Mouse (Mus musculus) embryonic facial prominence, embryonic 13.5 days (tissue): ENCODE data around the gene Hmga1. TPM values are rescaled to one million over a fixed set of nuclear protein-coding genes. Genes with fewer than 3 reads are reported as not detected.

Experiments used
- ATAC-seq: fragments of 200-750 bp; cut with Nextera tagmentation; 2 replicates; pipeline ENCODE4 v1.8.0; 2017; ENCODE audit warnings: low read depth; ENCODE audit not compliant: insufficient number of reproducible peaks, insufficient read depth, low FRiP score, low TSS enrichment
- H3K27ac ChIP-seq: fragments of 300-500 bp; sonication (generic); 2 replicates; pipeline ENCODE4 v1.5.1; 2015; ENCODE audit warnings: moderate library complexity, mild to moderate bottlenecking, inconsistent platforms
- H3K27me3 ChIP-seq: fragments of 300-500 bp; sonication (generic); 2 replicates; pipeline ENCODE4 v1.6.1; 2015; ENCODE audit warnings: mild to moderate bottlenecking, inconsistent platforms
- H3K36me3 ChIP-seq: fragments of 300-500 bp; sonication (generic); 2 replicates; pipeline ENCODE4 v1.6.1; 2015; ENCODE audit warnings: mild to moderate bottlenecking, inconsistent platforms
- H3K4me1 ChIP-seq: fragments of 300-500 bp; sonication (generic); 2 replicates; pipeline ENCODE4 v1.6.1; 2015; ENCODE audit warnings: inconsistent platforms
- H3K4me2 ChIP-seq: fragments of 300-500 bp; sonication (generic); 2 replicates; pipeline ENCODE4 v1.6.1; 2015; ENCODE audit warnings: moderate library complexity, mild to moderate bottlenecking, inconsistent platforms
- H3K4me3 ChIP-seq: fragments of 300-500 bp; sonication (generic); 2 replicates; pipeline ENCODE4 v1.5.1; 2015; ENCODE audit warnings: mild to moderate bottlenecking, inconsistent platforms
- H3K9ac ChIP-seq: fragments of 300-500 bp; sonication (generic); 2 replicates; pipeline ENCODE4 v1.6.1; 2015; ENCODE audit warnings: mild to moderate bottlenecking, inconsistent platforms
- H3K9me3 ChIP-seq: fragments of 300-500 bp; sonication (generic); 2 replicates; pipeline ENCODE4 v1.6.1; 2016; ENCODE audit warnings: inconsistent platforms
- WGBS: fragments of 180-500 bp; shearing (Covaris S2); methylation state at CpG from one replicate; pipeline ENCODE4 v1.1.7; 2015; ENCODE audit warnings: mixed read lengths; 5-methylcytosine and 5-hydroxymethylcytosine counted together
- polyA plus RNA-seq: library from polyadenylated mRNA; unstranded; fragments of >200 nt; fragmentation: Nextera tagmentation; extraction: Ambion mirVana; gene quantifications from 2 replicates; pipeline ENCODE4 v1.2.1, GENCODE M21; 2015

Gene Hmga1
- polyA plus RNA-seq, 1 experiment from 2014 or later = 258 TPM

- no peaks in the 10 kb centered on the region for H3K27me3 ChIP-seq
- no peaks in the 10 kb centered on the region for H3K9me3 ChIP-seq
- no peak overlapping the region for H3K27ac ChIP-seq
- no peak for ATAC-seq
- H3K9ac ChIP-seq = no peak overlapping the region
- H3K4me3 ChIP-seq = no peak overlapping the region
- WGBS = 81% methylated on average over 3 of the region's 3 CpGs
- H3K36me3 ChIP-seq = no peaks in the 10 kb centered on the region
- peaks cover 3% of the 10 kb centered on the region; the same call in 1 of the 2 replicates for H3K4me1 ChIP-seq
- no peak overlapping the region for H3K4me2 ChIP-seq
Measured at GRCm38 (mm10) chr17:27533354-27533753, 22.9 kb upstream of the Hmga1 start.

DNA sequence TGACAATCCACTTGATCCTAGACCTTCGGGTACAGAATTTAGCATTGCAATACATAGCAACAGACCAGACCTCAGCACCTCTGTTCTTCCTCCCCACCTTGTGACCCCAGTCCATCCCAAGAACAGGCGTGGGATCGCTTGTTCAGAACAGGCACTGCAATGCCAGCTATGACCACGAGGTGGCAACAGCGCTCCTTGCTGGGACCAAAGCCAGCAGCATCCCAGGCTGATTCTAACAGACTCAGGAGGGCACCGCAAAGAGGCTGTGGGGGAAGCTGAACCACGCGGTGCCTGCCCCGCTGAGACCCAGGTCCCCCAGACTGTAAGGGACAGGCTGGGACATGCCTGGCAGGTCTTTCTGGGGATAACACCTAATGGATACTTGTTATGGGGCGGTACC is 21.6 kb upstream of the Hmga1 start:
- Histone ChIP-seq H3K9me3 (no peaks in the 10 kb centered on the region), H3K27me3 (no peaks in the 10 kb centered on the region), H3K27ac (no peak overlapping the region), H3K4me3 (no peak overlapping the region), H3K36me3 (no peaks in the 10 kb centered on the region), H3K4me2 (peak overlapping the region; percentile 35; the same call in 1 of the 2 replicates), H3K4me1 (peaks cover 3% of the 10 kb centered on the region; the same call in 1 of the 2 replicates), H3K9ac (no peak overlapping the region)
- ATAC-seq = 0 out of 2 replicates have a peak, but pooled peaks have one; percentile 48
- WGBS = 3% methylated on average over 10 of the region's 10 CpGs

DNA sequence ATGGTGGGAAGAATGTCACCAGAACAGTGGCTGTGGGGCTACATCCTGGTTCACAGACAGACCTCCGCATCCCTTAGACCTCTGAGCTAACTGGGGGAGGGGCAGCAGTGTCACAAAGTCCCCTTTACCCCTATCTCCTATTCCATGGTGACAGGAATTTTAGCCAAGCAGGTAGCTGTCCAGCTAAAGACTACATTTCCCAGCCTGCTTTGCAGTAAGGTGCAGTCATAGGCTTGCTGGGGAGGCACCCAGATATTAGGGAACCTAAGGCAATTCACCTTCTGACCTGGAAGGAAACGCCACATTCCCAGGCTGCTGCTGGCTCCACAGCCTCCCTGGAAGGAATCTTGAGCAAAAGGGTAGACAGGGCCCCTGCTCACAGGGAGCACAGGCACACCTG is 15.0 kb upstream of the Hmga1 start:
- WGBS = 59% methylated on average over 2 of the region's 2 CpGs
- H3K4me3 ChIP-seq = no peak overlapping the region
- H3K4me1 ChIP-seq = 0 out of 2 replicates have a peak, but pooled peaks cover 4% of the 10 kb centered on the region
- H3K36me3 ChIP-seq = no peaks in the 10 kb centered on the region
- H3K27ac ChIP-seq = no peak overlapping the region
- no peaks in the 10 kb centered on the region for H3K9me3 ChIP-seq
- H3K27me3 ChIP-seq = no peaks in the 10 kb centered on the region
- H3K9ac ChIP-seq = no peak overlapping the region
- no peak for ATAC-seq
- H3K4me2 ChIP-seq = no peak overlapping the region

- H3K4me2 ChIP-seq = no peak overlapping the region
- no peaks in the 10 kb centered on the region for H3K36me3 ChIP-seq
- no peak overlapping the region for H3K9ac ChIP-seq
- 74% methylated on average over 3 of the region's 3 CpGs for WGBS
- H3K9me3 ChIP-seq = no peaks in the 10 kb centered on the region
- H3K4me1 ChIP-seq = 0 out of 2 replicates have a peak, but pooled peaks cover 4% of the 10 kb centered on the region
- no peak overlapping the region for H3K4me3 ChIP-seq
- ATAC-seq = no peak
- H3K27me3 ChIP-seq = no peaks in the 10 kb centered on the region
- no peak overlapping the region for H3K27ac ChIP-seq
Measured at GRCm38 (mm10) chr17:27541984-27542383, 14.3 kb upstream of the Hmga1 start.

DNA sequence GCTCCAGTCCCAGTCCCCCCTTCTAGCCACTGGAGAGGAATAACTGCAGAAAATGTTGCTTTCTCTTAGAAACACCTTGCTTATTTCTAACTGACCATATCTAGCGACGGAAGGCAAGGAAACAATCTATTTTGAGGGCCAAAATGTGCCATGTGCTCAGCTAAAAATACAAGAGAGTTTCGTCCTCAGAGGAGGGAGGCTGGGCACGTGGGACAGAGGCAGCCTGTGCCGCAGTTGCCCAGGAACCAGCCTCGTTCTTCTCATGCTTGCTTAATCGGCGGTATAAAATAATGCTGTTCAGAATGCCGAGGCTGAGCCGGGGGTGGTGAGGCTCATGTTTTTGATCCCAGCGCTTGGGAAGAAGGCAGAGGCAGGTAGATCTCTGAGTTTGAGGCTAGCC is 11.7 kb upstream of the Hmga1 start:
- Histone ChIP-seq H3K27me3 (no peaks in the 10 kb centered on the region), H3K9me3 (no peaks in the 10 kb centered on the region), H3K4me2 (no peak overlapping the region), H3K36me3 (no peaks in the 10 kb centered on the region), H3K4me1 (peaks cover 13% of the 10 kb centered on the region), H3K4me3 (no peak overlapping the region), H3K27ac (no peak overlapping the region), H3K9ac (no peak overlapping the region)
- 89% methylated on average over 11 of the region's 11 CpGs for WGBS
- no peak for ATAC-seq

GRCm38 (mm10) chr17:27545991-27546390 is 10.3 kb upstream of the Hmga1 start:
- peak overlapping the region; percentile 27; the same call in 1 of the 2 replicates for H3K9ac ChIP-seq
- no peak overlapping the region for H3K4me2 ChIP-seq
- ATAC-seq = no peak
- no peaks in the 10 kb centered on the region for H3K36me3 ChIP-seq
- H3K27ac ChIP-seq = no peak overlapping the region
- no peak overlapping the region for H3K4me3 ChIP-seq
- no peaks in the 10 kb centered on the region for H3K27me3 ChIP-seq
- WGBS = 47% methylated on average over 12 of the region's 12 CpGs
- H3K9me3 ChIP-seq = no peaks in the 10 kb centered on the region
- H3K4me1 ChIP-seq = peaks cover 14% of the 10 kb centered on the region

DNA sequence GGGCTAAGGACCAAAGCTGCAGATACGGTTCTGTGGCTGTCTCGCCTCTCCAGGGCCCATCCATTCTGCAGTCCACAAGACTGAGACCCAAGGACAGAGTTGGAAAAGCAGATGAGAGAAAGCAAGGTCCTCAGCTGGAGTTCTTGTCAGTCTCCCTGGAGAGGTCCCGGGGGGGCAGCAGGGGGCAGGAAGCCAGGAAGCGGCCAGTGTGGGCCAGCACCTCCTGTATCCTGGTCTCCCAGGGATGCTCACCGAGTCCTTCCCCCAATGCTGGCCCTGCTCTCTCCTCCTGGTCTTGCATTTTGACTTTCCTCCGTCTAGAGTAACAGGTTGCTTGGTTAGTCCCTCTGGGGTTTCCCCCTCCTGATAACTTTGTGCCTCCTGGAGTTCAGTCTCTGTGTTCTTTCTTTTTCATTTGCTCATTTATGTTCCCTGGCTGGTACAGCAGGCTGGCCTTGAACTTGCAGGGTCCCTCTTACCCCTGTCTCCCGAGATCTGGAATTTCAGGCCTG is 9.7 kb upstream of the Hmga1 start:
- 64% methylated on average over 7 of the region's 7 CpGs for WGBS
- peak overlapping the region; percentile 27; the same call in 1 of the 2 replicates for H3K9ac ChIP-seq
- H3K4me3 ChIP-seq = no peak overlapping the region
- H3K4me2 ChIP-seq = no peak overlapping the region
- H3K27me3 ChIP-seq = no peaks in the 10 kb centered on the region
- H3K36me3 ChIP-seq = no peaks in the 10 kb centered on the region
- peaks cover 14% of the 10 kb centered on the region for H3K4me1 ChIP-seq
- ATAC-seq = no peak
- H3K9me3 ChIP-seq = no peaks in the 10 kb centered on the region
- no peak overlapping the region for H3K27ac ChIP-seq

DNA sequence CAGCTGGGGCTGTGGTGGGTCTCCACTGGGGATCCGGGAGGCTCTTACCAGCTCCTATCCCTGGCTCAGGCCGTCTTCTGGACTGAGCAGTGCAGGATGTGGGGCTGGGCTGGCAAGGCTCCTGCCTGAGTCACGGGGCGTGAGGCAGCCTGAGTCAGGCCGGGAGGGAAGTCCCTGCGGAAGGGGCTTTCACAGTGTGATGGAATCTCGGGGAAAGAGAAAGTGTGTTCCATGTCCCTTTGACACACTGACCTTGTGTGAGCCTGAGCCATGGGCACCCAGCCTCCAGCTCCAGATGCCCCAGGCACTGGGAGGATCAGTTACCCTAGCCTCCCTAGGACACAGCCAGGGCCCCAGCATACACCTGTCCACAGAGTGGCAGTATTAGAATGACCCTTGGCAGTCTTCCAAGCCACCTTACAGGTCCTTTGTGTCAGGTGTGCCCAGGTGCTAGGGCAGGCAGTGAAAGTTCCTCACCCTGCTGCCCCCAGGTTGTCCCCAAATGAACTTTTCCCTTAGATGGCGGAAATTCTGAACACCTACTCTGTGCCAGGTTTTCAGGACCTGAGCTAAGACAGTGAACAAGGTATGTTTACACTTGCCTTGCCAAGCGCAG is 8.9 kb upstream of the Hmga1 start:
- H3K4me1 ChIP-seq = peaks cover 14% of the 10 kb centered on the region
- no peak overlapping the region for H3K9ac ChIP-seq
- ATAC-seq = no peak
- H3K4me3 ChIP-seq = no peak overlapping the region
- H3K36me3 ChIP-seq = no peaks in the 10 kb centered on the region
- WGBS = 64% methylated on average over 9 of the region's 9 CpGs
- no peak overlapping the region for H3K27ac ChIP-seq
- H3K27me3 ChIP-seq = no peaks in the 10 kb centered on the region
- no peaks in the 10 kb centered on the region for H3K9me3 ChIP-seq
- no peak overlapping the region for H3K4me2 ChIP-seq

- H3K4me1 ChIP-seq = peaks cover 17% of the 10 kb centered on the region
- no peaks in the 10 kb centered on the region for H3K27me3 ChIP-seq
- WGBS = 54% methylated on average over 8 of the region's 8 CpGs
- no peaks in the 10 kb centered on the region for H3K36me3 ChIP-seq
- no peak overlapping the region for H3K4me3 ChIP-seq
- no peak for ATAC-seq
- H3K4me2 ChIP-seq = no peak overlapping the region
- H3K9ac ChIP-seq = no peak overlapping the region
- no peaks in the 10 kb centered on the region for H3K9me3 ChIP-seq
- no peak overlapping the region; the same call in 1 of the 2 replicates for H3K27ac ChIP-seq
Measured at GRCm38 (mm10) chr17:27549234-27549633, 7.1 kb upstream of the Hmga1 start.

DNA sequence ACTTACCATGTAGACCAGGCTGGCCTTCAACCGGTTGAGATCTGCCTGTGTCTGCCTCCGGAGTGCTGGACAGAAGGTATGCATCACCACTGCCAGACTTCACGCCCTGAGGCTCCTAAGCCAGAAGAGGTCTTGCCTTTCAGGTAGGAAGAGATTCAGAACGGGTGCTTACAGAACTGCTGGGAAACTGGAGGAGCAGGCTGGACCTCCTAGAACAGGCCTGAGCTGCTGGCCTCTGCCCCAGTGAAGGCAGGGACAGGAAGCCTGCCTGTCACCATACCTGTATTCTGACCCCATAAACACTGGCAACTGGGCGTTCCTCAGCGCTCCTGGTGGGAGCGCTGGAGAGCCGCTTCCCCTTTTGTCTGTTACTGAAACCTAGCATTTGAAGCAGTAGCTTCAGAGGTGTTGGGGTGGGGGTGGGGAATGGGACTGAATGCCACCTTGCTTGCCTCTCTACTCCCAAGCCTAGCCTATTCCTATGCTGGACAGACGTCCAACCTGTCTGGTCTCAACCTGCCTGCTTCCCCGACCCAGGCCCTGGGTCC is 4.8 kb upstream of the Hmga1 start:
- Histone ChIP-seq H3K27me3 (no peaks in the 10 kb centered on the region), H3K9ac (no peak overlapping the region), H3K9me3 (no peaks in the 10 kb centered on the region), H3K4me2 (no peak overlapping the region), H3K4me3 (no peak overlapping the region), H3K27ac (no peak overlapping the region), H3K4me1 (peaks cover 24% of the 10 kb centered on the region), H3K36me3 (no peaks in the 10 kb centered on the region)
- WGBS = 52% methylated on average over 10 of the region's 10 CpGs
- no peak for ATAC-seq

- WGBS = 77% methylated on average over 23 of the region's 23 CpGs
- H3K9me3 ChIP-seq = no peaks in the 10 kb centered on the region
- H3K36me3 ChIP-seq = no peaks in the 10 kb centered on the region
- no peaks in the 10 kb centered on the region for H3K27me3 ChIP-seq
- H3K27ac ChIP-seq = no peak overlapping the region
- H3K4me1 ChIP-seq = peaks cover 24% of the 10 kb centered on the region
- no peak overlapping the region for H3K9ac ChIP-seq
- no peak for ATAC-seq
- no peak overlapping the region for H3K4me3 ChIP-seq
- no peak overlapping the region for H3K4me2 ChIP-seq
Measured at GRCm38 (mm10) chr17:27552215-27553201, 3.8 kb upstream of the Hmga1 start.
